Mouse (Mus musculus) liver, embryonic 16.5 days (tissue): ENCODE measurements around the gene Hexdc. TPM values are rescaled to one million over a fixed set of nuclear protein-coding genes. Genes with fewer than 3 reads are reported as not detected.
A peak's percentile ranks its signal among the peaks of the same experiment; 100 is the strongest.

Source experiments
- ATAC-seq: fragments of 200-750 bp; cut with Nextera tagmentation; 2 replicates; pipeline ENCODE4 v1.8.0; 2017; ENCODE audit warnings: low read depth, mild to moderate bottlenecking, moderate number of reproducible peaks, moderate library complexity
- H3K27ac ChIP-seq: fragments of 300-500 bp; sonication (generic); 2 replicates; pipeline ENCODE4 v1.5.1; 2014; ENCODE audit warnings: mild to moderate bottlenecking, low read length
- H3K27me3 ChIP-seq: fragments of 300-500 bp; sonication (generic); 2 replicates; pipeline ENCODE4 v1.6.1; 2014; ENCODE audit warnings: low read depth, low read length, mixed read lengths; ENCODE audit not compliant: control insufficient read depth, insufficient read depth
- H3K36me3 ChIP-seq: fragments of 300-500 bp; sonication (generic); 2 replicates; pipeline ENCODE4 v1.6.1; 2014; ENCODE audit warnings: mild to moderate bottlenecking; ENCODE audit not compliant: control insufficient read depth, insufficient read depth
- H3K4me1 ChIP-seq: fragments of 300-500 bp; sonication (generic); 2 replicates; pipeline ENCODE4 v1.6.1; 2014; ENCODE audit warnings: low read depth, low read length, mixed read lengths; ENCODE audit not compliant: control insufficient read depth
- H3K4me2 ChIP-seq: fragments of 300-500 bp; sonication (generic); 2 replicates; pipeline ENCODE4 v1.6.1; 2014; ENCODE audit warnings: low read depth, low read length, mixed read lengths
- H3K4me3 ChIP-seq: fragments of 300-500 bp; sonication (generic); 2 replicates; pipeline ENCODE4 v1.5.1; 2014; ENCODE audit warnings: low read depth, mild to moderate bottlenecking, low read length
- H3K9ac ChIP-seq: fragments of 300-500 bp; sonication (generic); 2 replicates; pipeline ENCODE4 v1.6.1; 2014; ENCODE audit warnings: low read depth, low read length
- H3K9me3 ChIP-seq: fragments of 300-500 bp; sonication (generic); replicated peaks from 2 replicates; pipeline ENCODE4 v1.6.1; 2016; ENCODE audit warnings: low read length; ENCODE audit not compliant: control insufficient read depth
- WGBS: fragments of 180-500 bp; shearing (Covaris S2); extraction: QIAGEN DNeasy Blood & Tissue Kit; methylation state at CpG from one replicate; pipeline ENCODE4 v1.1.7; 2014; ENCODE audit not compliant: insufficient replicate concordance; 5-methylcytosine and 5-hydroxymethylcytosine counted together
- polyA plus RNA-seq: library from polyadenylated mRNA; unstranded; fragments of >200 nt; fragmentation: Nextera tagmentation; extraction: Ambion mirVana; gene quantifications from 2 replicates; pipeline ENCODE4 v1.2.1, GENCODE M21; 2015

The Hexdc gene
- polyA plus RNA-seq, 1 experiment from 2014 or later: 2.9 TPM

DNA sequence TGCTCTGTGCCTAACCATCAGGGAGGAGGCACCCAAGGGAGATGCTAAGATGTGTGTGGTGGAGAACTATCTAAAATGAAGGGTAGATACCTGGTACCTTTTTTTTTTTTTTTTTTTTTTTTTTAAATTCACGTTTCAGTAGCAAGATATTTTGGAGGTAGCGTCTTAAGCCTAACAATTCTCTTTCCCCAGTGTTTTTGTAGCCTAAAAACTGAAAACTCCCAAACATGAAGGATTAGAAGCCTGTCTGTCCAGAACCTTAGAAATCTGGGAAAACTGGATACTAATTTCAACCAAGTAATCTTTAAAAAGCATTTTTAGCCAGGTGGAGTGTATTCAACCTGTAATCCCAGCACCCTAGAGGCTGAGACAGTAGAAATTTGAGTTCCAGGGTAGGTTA, 56.8 kb downstream of the Hexdc start:
- Histone ChIP-seq H3K27ac (peak overlapping the region; percentile 82), H3K9ac (peak overlapping the region; percentile 96), H3K36me3 (peaks cover 17% of the 10 kb centered on the region), H3K9me3 (no peaks in the 10 kb centered on the region), H3K4me3 (peak overlapping the region; percentile 95), H3K4me1 (peaks cover 25% of the 10 kb centered on the region), H3K4me2 (peak overlapping the region; percentile 88), H3K27me3 (no peaks in the 10 kb centered on the region)
- ATAC-seq: no peak
- 38% methylated on average over 2 of the region's 2 CpGs for WGBS

Other genes starting within 250 kb of the Hexdc start
- 33.4 and 36.8 TPM in 2 replicates for gene Csnk1d, start 213.1 kb upstream of the Hexdc start, polyA plus RNA-seq
- 1.3 and 1.6 TPM in 2 replicates for gene Cd7, start 165.0 kb upstream of the Hexdc start, polyA plus RNA-seq
- gene Sectm1b, start 140.9 kb upstream of the Hexdc start, polyA plus RNA-seq: 0.05 and 0.22 TPM in 2 replicates
- gene Sectm1a, start 123.2 kb upstream of the Hexdc start, polyA plus RNA-seq: 0.89 and 1.8 TPM in 2 replicates
- gene Tex19.2, start 85.8 kb upstream of the Hexdc start, polyA plus RNA-seq: 0.05 TPM in 1 of 2 replicates, not detected in the other
- gene Tex19.1, start 58.3 kb upstream of the Hexdc start, polyA plus RNA-seq: not detected in 2 replicates
- gene Uts2r, start 44.2 kb upstream of the Hexdc start, polyA plus RNA-seq: 0.14 TPM in 1 of 2 replicates, not detected in the other
- 15.4 and 15.5 TPM in 2 replicates for gene Ogfod3, start 278 bp downstream of the Hexdc start, polyA plus RNA-seq
- 20.2 and 21.1 TPM in 2 replicates for gene Cybc1, start 24.9 kb downstream of the Hexdc start, polyA plus RNA-seq
- 118 and 119 TPM in 2 replicates for gene Narf, start 32.8 kb downstream of the Hexdc start, polyA plus RNA-seq
- gene Foxk2, start 55.6 kb downstream of the Hexdc start, polyA plus RNA-seq: 2.1 and 2.3 TPM in 2 replicates
- 19.5 and 19.7 TPM in 2 replicates for gene Wdr45b, start 150.0 kb downstream of the Hexdc start, polyA plus RNA-seq
- 0.56 and 1.2 TPM in 2 replicates for gene Rab40b, start 183.8 kb downstream of the Hexdc start, polyA plus RNA-seq
- gene Fn3krp, start 217.0 kb downstream of the Hexdc start, polyA plus RNA-seq: 28.2 and 36.4 TPM in 2 replicates
- gene Fn3k, start 230.5 kb downstream of the Hexdc start, polyA plus RNA-seq: 35.3 and 38.4 TPM in 2 replicates
- 19.5 and 21.4 TPM in 2 replicates for gene Tbcd, start 247.5 kb downstream of the Hexdc start, polyA plus RNA-seq